Comparison of ENCODE assay signal across 25 mouse cellular contexts in the genomic region with DNA sequence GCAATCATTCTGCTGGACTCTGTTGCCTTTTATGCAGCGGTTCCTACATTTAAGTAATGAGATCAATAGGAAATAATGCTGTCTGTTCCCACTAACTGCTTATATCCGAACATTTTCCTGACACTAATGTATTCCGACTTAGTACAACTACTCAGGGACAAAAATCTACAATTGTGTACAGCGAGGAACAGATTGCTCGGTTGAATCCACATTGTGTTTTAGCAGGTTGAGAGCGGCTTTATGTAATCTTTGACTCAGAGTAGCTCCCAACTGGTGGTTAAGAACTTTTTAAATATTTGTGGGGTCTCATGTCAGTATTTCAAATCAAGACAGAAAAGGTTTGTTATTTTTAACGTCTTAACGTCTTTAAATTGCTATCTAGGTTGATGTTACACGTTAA. TPM values are rescaled to one million over a fixed set of nuclear protein-coding genes. Genes with fewer than 3 reads are reported as not detected.
A peak's percentile ranks its signal among the peaks of the same experiment; 100 is the strongest.
DNase-seq lines count a peak whose midpoint lies in the region; ATAC-seq and TF ChIP-seq lines count a peak whose summit lies in the region.
"Had no signal": no experiment of that assay in that cellular context is flagged by ENCODE, and none has a peak within 500 bp of the region (broad histone marks: within the 10 kb centered on the region; RNA-seq: fewer than 3 reads in every experiment).

No protein-coding gene starts in this region.

- H3K27me3 ChIP-seq in midbrain, embryonic 11.5 days (ENCODE audit: control insufficient read depth, insufficient read depth, low read length): no peaks in the 10 kb centered on the region
- no peaks in the 10 kb centered on the region for H3K27me3 ChIP-seq in midbrain, embryonic 10.5 days (ENCODE audit: low read depth, poor library complexity, severe bottlenecking)
- H3K27me3 ChIP-seq: forebrain, embryonic 13.5 days; heart, embryonic 12.5 days; heart, embryonic 15.5 days; hindbrain, embryonic 13.5 days; intestine, embryonic 15.5 days had no signal

- H3K9me3 ChIP-seq in midbrain, embryonic 11.5 days (ENCODE audit: control insufficient read depth, low read length): no peaks in the 10 kb centered on the region
- peaks cover 4% of the 10 kb centered on the region; the same call in 1 of the 2 replicates for H3K9me3 ChIP-seq in midbrain, embryonic 10.5 days (replicated peaks)
- H3K9me3 ChIP-seq: forebrain, embryonic 13.5 days; heart, embryonic 12.5 days; heart, embryonic 15.5 days; hindbrain, embryonic 13.5 days; intestine, embryonic 15.5 days had no signal

- 87% methylated on average over 9 of the region's 9 CpGs for WGBS in midbrain, embryonic 11.5 days
- WGBS in midbrain, embryonic 10.5 days: 91% methylated on average over 9 of the region's 9 CpGs
- 72% methylated on average over 9 of the region's 9 CpGs for WGBS in macrophage (ENCODE audit: missing documents)

- no peaks in the 10 kb centered on the region for H3K36me3 ChIP-seq in midbrain, embryonic 11.5 days (ENCODE audit: control insufficient read depth, insufficient read depth, low read length)
- H3K36me3 ChIP-seq in midbrain, embryonic 10.5 days: peaks cover 16% of the 10 kb centered on the region
- no peaks in the 10 kb centered on the region for H3K36me3 ChIP-seq in macrophage (ENCODE audit: inconsistent target)
- H3K36me3 ChIP-seq: heart, embryonic 15.5 days; hindbrain, embryonic 13.5 days; intestine, embryonic 15.5 days had no signal

- H3K4me3 ChIP-seq in layer of hippocampus, adult 2 months: no peak overlapping the region
- H3K4me3 ChIP-seq in midbrain, embryonic 11.5 days (ENCODE audit: low read depth, low read length): no peak overlapping the region
- no peak overlapping the region for H3K4me3 ChIP-seq in midbrain, embryonic 10.5 days
- H3K4me3 ChIP-seq in macrophage (ENCODE audit: inconsistent target): no peak overlapping the region
- H3K4me3 ChIP-seq: forebrain, embryonic 10.5 days; forebrain, embryonic 13.5 days; heart, embryonic 12.5 days; heart, embryonic 15.5 days; hindbrain, embryonic 10.5 days; hindbrain, embryonic 13.5 days; intestine, embryonic 15.5 days had no signal

- no peak overlapping the region for H3K9ac ChIP-seq in midbrain, embryonic 11.5 days (ENCODE audit: low read length)
- H3K9ac ChIP-seq: forebrain, embryonic 13.5 days; heart, embryonic 12.5 days; heart, embryonic 15.5 days; hindbrain, embryonic 13.5 days; intestine, embryonic 15.5 days had no signal

- TF ChIP-seq CTCF in layer of hippocampus, adult 2 months (conservative IDR thresholded peaks at IDR 0.05): no peak

- peaks cover 20% of the 10 kb centered on the region; the same call in 1 of the 2 replicates for H3K79me2 ChIP-seq in macrophage (ENCODE audit: inconsistent target)

- peak overlapping the region; percentile 74 for H3K27ac ChIP-seq in layer of hippocampus, adult 2 months
- H3K27ac ChIP-seq in midbrain, embryonic 11.5 days (ENCODE audit: low read depth, low read length): no peak overlapping the region
- H3K27ac ChIP-seq in midbrain, embryonic 10.5 days (replicated peaks): no peak overlapping the region
- peak overlapping the region; percentile 30 for H3K27ac ChIP-seq in macrophage
- H3K27ac ChIP-seq: forebrain, embryonic 10.5 days; forebrain, embryonic 13.5 days; heart, embryonic 15.5 days; hindbrain, embryonic 10.5 days; hindbrain, embryonic 13.5 days; intestine, embryonic 15.5 days had no signal

- no peak for DNase-seq in layer of hippocampus, adult 2 months (ENCODE audit: low spot score in 2 of 2)
- no peak for DNase-seq in layer of hippocampus, adult 8-10 months (ENCODE audit: low spot score in 2 of 2)
- peak; percentile 70 for DNase-seq in midbrain, embryonic 11.5 days (ENCODE audit: low spot score, missing footprints)
- DNase-seq in midbrain, embryonic 10.5 days (ENCODE audit: low spot score): no peak
- DNase-seq in cerebellum, postnatal 36 days: no peak
- DNase-seq: adrenal gland, postnatal 10 days; cerebellum, adult 11-12 months; cerebellum, adult 8-10 months; cerebellum, postnatal 10 days; gastrocnemius, postnatal 25 days; heart, adult 18-20 months; heart, postnatal 10 days; heart, postnatal 36 days had no signal

- no peak for ATAC-seq in midbrain, embryonic 11.5 days (ENCODE audit: low FRiP score)
- ATAC-seq: activated CD4-positive, CD25-positive, alpha-beta regulatory T cell, adult 4 months; CD4-positive, CD25-positive, alpha-beta regulatory T cell, adult 4 months; forebrain, embryonic 13.5 days; forebrain, embryonic 16.5 days; hindbrain, embryonic 16.5 days; intestine, embryonic 15.5 days had no signal

- no peak overlapping the region for H3K4me2 ChIP-seq in midbrain, embryonic 11.5 days
- H3K4me2 ChIP-seq: forebrain, embryonic 13.5 days; heart, embryonic 12.5 days; heart, embryonic 15.5 days; hindbrain, embryonic 13.5 days; intestine, embryonic 15.5 days had no signal

- no peaks in the 10 kb centered on the region for H3K4me1 ChIP-seq in midbrain, embryonic 11.5 days (ENCODE audit: control insufficient read depth, insufficient read depth, low read length)
- peaks cover 3% of the 10 kb centered on the region; the same call in 1 of the 2 replicates for H3K4me1 ChIP-seq in midbrain, embryonic 10.5 days
- H3K4me1 ChIP-seq: forebrain, embryonic 10.5 days; forebrain, embryonic 13.5 days; heart, embryonic 15.5 days; hindbrain, embryonic 13.5 days; intestine, embryonic 15.5 days had no signal

RNA-seq across cellular contexts. Expression of a gene that starts 8.6 kb away (rescaled TPM):
- 10 to 100 TPM; 36.1 to 36.8 TPM for total RNA-seq in layer of hippocampus, adult 2 months (2021)
- total RNA-seq in layer of hippocampus, adult 8-10 months (2022): 10 to 100 TPM; 31.9 to 36.6 (median 35.7) TPM
- polyA plus RNA-seq in midbrain, embryonic 11.5 days (2014; fragmentation: Nextera tagmentation; extraction: Ambion mirVana): 11.1 and 12.0 TPM in 2 replicates
- 9.0 and 11.4 TPM in 2 replicates for polyA plus RNA-seq in midbrain, embryonic 10.5 days (2016; fragmentation: Nextera tagmentation; extraction: Ambion mirVana)
- total RNA-seq in macrophage (2018; cell fraction: chromatin; rRNA removed): 10 to 100 TPM in 24 of 26 experiments, 1 to 10 TPM in 2; 9.6 to 43.9 (median 24.9) TPM
- 10 to 100 TPM in 24 of 26 experiments, 1 to 10 TPM in 2; 8.4 to 26.5 (median 12.9) TPM for total RNA-seq in macrophage (2018; cell fraction: cytosol; rRNA removed)
- 10 to 100 TPM; 18.4 to 77.4 (median 40.8) TPM for total RNA-seq in macrophage (2018; cell fraction: nucleus; rRNA removed)
- 12.1 to 21.8 TPM (median 18.8 TPM) in 3 replicates for polyA plus RNA-seq in macrophage (2018)

RNA-seq across cellular contexts. Expression of a gene that starts 29.7 kb away (rescaled TPM):
- total RNA-seq in layer of hippocampus, adult 2 months (2021): 10 to 100 TPM; 14.3 to 17.2 TPM
- 10 to 100 TPM; 14.5 to 16.8 (median 16.2) TPM for total RNA-seq in layer of hippocampus, adult 8-10 months (2022)
- polyA plus RNA-seq in midbrain, embryonic 11.5 days (2014; fragmentation: Nextera tagmentation; extraction: Ambion mirVana): 48.1 and 52.6 TPM in 2 replicates
- 38.5 and 44.3 TPM in 2 replicates for polyA plus RNA-seq in midbrain, embryonic 10.5 days (2016; fragmentation: Nextera tagmentation; extraction: Ambion mirVana)
- total RNA-seq in macrophage (2018; cell fraction: chromatin; rRNA removed): 10 to 100 TPM in 7 of 26 experiments, 1 to 10 TPM in 17, under 1 TPM in 2; 0.76 to 16.1 (median 5.2) TPM
- 1 to 10 TPM; 2.3 to 7.0 (median 4.0) TPM for total RNA-seq in macrophage (2018; cell fraction: cytosol; rRNA removed)
- total RNA-seq in macrophage (2018; cell fraction: nucleus; rRNA removed): 10 to 100 TPM in 5 of 26 experiments, 1 to 10 TPM in 21; 1.8 to 14.8 (median 4.4) TPM
- polyA plus RNA-seq in macrophage (2018): 4.7 to 7.6 TPM (median 5.2 TPM) in 3 replicates

Comparison
In these comparisons a context has a peak if more than half of its experiments do, and no peak if none do; other contexts are left out.
1. H3K27ac ChIP-seq: peak in layer of hippocampus, adult 2 months (single experiment) and macrophage (single experiment); none in midbrain, embryonic 11.5 days (single experiment) and midbrain, embryonic 10.5 days (single experiment).